Mouse (Mus musculus) ovary, postnatal 14 days (tissue): Measurements from ENCODE around the gene Asic3.
A peak's percentile ranks its signal among the peaks of the same experiment; 100 is the strongest.

Source experiments
- DNase-seq: peaks from one replicate; pipeline ENCODE4 v3.0.0; 2022; ENCODE audit warnings: low spot score

The Asic3 gene

DNA sequence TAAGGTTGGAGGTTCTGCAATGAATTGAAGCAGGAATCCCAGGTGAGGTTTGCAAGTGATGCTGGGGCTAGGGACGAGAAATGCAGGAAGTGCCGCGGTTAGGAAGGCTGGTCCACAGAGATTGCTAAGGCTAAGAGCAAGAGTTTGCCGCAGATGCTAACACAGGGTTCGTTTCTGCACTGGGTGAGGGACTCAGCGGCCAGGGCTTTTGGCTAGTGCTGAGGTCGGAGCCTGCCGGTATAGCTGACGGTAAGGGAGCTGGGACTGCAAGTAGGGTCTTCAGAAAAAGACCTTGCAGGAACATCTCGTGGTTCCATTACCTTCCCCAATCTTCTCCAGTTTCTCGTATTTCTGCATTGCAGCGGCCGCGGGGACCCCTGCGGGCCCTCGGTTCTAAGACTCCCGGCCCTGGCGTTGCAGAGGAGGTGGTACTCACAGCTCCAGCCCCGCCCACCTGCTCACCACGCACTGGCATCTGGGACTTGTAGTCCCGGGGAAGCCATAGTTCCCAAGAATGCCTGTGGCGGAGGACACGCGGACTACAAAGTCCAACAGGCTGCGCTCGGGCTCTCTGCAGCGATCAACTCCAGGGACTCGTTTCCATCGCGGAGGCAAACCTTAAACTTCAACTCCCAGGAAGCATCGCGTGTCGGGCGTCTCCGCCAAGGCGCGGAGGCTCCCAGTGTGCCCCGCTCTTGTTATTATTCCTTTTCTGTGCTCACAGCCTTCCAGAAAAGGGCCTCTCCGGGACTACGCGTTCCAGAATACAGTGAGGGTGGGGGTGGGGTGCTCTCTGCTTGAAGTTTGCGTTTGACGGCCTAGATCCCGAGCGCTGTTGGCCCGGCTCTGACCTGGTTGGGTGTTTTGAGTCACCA is 10.2 kb downstream of the Asic3 start, which contains the start of the genes Cdk5 and Slc4a2:
Gene Cdk5, minus strand, starts transcription at position 402 of the 875 bp plus-strand sequence.
Gene Slc4a2, plus strand, starts transcription at position 709 of the 875 bp plus-strand sequence.
- peak; percentile 92 for DNase-seq

DNA sequence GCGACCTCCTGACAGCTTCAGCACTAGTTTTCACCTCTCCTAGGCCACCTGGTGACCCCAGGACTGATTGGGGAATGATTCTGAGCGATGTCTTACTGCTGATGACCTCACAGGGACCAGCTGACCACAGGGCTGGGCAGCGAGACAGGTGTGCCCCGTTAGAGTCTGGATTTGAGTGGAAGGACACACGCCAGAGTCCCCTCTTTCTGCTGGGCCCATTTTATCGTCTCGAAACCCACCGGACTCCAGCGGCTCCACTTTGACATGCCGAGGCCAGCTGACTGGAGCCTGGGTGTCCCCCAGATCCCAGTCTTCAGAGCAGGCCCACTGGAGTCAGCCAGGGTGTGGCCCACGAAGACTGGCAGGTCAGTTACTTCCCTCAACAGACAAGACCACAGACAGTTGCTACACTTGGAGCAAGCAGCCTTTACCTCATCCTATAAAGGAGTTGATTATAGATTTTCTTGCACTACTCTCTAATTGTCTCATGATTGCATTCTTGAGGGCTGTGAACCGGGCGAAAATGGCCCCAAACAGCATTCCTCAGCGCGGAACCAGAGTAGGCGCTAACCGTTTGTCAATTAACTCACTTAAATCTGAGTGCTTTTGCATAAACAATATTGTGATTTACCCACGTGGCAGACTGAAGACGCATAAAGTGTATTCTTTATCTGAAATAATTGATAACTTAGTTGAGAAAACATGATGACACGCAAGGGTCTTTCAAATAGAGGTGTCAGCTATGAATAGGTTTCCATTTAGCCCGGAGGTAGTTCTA is 11.0 kb downstream of the Asic3 start:
- no peak for DNase-seq

DNA sequence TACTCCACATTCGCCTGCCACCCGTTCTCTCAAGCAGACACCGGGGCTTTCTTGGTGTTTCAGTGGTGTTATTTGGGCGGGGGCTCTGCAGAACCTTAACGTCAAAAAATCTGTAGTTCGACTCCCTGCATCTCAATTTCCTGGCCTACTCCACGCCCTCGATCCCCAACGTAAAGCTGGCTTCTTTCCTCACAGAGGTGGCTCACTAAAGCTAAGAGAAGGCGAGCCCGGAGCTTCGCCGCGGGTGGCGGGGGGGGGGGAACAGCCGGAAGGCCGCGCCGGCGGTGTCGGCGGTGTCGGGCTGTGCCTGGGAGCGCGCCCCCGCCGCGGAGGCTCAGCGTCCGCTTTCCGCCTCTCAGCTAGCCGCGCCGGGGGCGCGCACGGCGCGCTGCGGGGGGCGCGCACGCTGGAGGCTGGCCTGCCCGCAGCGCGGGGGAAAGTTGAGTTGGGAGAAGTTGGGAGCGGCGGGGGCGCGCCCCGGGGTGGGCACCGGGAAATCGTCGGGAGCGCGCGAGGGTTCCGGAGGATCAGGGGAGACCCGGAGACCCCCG is 11.7 kb downstream of the Asic3 start:
- peak; percentile 72 for DNase-seq

DNA sequence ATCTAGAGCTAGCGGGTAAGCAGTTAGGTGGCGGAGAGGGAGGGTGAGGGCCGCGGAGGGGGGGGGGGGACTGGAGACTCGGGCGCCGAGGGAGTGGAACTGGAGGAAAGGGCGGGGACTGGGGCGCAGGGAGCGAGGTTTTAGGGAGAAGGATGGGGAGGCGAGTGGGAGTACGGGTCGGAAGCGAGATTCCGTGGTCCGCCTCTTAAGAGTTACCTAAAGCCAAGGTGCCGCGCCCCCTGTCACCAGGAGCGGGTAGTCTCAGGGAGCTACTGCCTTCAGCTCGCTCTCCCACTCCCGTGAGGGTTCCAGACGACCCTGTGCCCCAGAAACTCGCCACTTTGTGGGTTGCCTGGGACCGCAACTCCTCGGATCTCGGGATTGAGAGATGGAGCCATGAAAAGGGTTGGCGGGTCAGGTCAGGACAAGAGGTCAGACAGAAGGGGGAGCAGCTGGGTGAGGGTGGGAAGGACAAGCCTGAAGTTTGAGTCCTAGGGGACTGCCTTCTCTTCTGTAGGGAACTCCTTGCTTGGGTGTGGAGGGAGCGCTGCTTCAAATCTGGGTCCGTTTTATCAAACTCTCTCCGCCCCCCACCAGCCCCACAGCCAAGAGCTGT is 12.3 kb downstream of the Asic3 start:
- DNase-seq = no peak

DNA sequence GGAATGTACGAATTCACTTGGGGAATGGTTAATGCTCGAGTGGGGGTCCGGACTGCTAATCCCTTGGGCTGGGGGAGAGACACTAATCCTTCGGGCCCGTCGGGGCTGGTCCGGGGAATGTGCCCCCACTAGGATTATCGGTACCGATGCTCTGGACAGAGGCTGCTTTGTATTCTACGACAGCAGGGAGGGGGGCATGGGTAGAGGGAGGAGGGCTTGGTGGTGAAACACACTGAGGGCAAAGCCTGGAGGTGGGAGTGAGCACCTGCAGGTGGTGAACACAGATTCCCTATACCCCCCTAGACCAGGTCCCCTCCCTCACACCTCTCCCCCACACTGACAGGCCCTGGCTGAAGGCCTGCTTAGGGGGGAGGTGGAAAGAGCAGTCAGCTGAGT is 12.8 kb downstream of the Asic3 start:
- DNase-seq = no peak

DNA sequence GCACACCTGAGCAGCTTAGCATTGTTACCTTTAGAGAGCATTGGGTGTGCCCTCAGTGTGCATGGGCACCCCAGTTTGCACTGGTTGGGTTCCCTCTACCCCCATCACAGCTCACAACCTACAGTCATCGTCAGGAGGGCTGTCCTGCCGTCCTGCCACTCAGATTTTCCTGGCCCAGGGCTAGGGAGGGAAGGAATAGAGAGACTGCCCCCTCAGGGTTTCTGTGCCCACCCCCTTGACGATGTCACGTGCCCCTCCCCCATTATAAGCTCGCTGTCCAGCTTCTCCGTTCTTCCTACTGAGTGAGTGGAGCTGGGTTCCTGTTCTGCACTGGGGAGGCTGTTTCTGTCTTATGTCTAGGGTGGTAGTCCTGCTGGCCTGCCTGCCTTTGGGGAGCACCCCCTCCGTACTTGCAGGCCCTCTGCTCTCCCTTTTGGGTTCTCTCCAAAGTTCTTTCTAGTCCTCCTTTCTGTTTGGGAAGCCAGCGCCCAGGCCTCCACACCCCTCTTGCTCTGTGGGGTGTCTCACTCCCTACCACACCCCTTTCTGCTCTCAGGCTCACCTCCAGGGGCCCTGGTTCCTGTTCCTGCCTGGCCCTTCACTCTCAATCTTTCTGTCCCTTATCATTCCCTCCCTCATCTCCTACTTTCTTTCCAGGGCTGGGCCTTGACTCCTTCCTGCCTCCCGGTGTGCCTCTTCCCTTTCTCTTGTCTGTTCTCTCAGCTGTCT is 13.5 kb downstream of the Asic3 start:
- no peak for DNase-seq

DNA sequence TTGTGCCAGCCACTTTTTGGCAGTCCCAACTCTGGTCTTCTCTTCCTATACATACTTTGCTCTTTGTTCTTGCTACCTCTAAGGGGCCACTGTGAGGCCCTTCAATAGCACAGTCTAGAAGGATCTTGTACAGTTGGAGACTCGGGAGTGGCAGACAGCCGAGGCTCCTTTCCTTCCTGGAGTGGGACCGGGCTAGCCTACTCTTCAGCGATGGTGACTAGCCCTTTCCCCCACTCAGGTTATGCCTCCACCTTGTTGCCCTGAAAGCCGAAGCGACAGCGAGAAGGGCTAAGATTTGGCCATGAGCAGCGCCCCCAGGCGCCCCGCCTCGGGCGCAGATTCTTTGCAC is 14.1 kb downstream of the Asic3 start:
- DNase-seq = no peak

DNA sequence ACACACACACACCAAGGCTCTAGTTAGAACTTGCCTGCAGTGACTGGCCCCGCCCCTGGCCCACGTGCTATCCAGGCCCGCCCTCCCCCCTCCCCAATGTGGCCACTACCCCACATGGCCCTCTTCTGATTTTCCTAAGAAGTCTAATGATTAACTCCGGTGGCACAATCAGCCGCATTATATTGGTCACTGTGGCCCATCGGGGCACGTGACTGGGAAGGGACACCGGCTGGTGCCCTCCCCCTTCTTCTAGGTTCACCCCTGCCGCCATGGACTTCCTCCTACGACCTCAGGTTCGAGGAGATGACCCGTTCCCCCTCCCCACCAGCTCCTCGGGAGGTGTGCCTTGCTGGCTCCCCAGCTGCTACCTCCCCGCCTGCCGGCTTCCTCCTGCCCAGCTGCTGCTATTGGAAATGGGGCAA is 14.8 kb downstream of the Asic3 start:
- DNase-seq = no peak

DNA sequence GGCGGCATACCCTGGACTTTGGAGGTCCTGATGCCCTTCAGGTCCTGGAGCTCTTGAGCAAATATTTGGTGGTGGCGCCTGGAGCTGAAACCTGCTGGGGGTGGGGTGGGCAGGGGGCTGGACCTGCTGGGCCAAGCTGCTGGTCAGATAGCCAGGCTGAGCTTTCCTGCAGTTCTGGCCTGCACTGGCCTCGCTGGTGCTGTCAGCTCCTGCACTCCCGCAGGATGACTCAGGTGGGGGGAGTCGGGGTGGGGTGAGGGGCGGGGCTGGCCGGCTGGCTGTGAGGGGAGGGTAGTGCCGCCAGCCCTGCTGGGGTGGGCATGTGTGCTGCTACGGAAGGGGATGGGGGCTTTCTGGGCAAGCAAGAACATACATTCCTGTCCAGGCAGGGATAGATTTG is 15.4 kb downstream of the Asic3 start:
- DNase-seq = no peak

DNA sequence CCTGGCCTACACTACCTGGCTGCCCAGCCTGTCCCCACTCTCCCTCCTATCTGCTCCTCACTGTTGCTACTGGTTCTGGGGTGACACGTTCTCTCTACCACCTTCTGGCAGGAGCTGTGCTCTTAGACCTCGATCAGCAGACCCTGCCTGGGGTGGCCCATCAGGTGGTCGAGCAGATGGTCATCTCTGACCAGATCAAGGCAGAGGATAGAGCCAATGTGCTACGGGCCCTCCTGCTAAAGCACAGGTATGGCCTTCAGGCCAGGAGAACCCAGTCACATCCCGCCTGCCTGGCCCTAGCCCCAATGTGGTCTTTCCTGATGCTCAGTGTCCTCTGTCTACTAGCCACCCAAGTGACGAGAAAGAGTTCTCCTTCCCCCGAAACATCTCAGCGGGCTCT is 20.8 kb downstream of the Asic3 start:
- DNase-seq = no peak

DNA sequence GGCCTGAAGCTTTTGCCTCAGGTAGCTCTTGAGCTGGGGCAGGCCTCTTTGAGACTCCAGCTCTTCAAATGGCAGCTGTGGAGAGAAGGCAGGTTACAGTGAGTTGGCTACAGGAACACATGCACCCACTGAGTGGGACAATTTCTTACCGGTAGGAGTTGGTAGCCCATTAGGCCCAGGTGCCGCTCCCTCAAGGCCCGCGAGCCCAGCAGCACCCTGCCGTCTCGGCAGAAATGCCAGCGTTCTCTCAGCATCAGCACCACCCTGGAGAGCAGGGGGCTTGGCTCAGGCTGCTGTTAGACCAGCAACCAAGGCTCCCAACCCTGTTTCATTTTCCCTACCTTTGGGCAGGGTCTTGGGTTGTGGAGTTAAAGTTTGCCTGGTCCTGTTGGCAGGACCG is 28.0 kb downstream of the Asic3 start:
- no peak for DNase-seq

DNA sequence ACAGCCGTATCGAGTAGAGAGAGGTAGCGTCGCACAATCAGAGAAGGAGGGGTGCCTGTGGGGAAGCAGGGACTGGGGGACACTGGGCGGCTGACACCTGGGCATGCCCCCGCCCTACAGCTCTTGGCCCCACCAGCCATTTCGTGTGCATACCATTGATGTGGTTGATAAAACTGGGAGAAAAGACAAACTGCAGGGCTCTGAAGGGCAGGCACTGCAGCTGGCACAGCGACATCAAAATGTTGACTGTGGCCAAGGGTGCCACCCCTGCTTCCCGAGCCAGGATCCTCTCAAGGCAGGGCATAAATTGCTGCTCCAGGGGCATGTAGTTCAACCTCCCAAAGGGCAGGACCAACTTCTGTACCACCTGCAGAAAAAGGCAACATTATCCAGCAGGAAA is 28.8 kb downstream of the Asic3 start:
- DNase-seq = no peak

DNA sequence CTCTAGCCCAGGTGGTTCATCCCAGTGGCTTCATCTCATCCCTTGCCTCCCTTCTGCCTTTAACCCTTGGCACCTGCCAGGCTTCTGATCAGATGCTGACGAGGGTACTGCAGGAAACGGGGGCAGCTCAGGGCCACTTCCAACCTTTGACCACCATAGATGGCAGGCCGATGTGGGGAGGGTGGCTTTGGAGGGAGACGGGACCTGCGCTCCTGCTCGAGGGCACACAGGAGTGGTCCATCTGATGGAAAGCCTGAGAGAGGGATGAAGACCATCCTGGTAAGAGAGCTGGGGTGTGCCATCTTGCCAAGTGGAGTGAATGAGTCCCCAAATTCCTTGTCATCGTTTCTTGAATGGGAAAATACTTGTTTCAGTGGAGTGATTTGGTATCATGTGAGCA is 30.0 kb downstream of the Asic3 start:
- DNase-seq = no peak

DNA sequence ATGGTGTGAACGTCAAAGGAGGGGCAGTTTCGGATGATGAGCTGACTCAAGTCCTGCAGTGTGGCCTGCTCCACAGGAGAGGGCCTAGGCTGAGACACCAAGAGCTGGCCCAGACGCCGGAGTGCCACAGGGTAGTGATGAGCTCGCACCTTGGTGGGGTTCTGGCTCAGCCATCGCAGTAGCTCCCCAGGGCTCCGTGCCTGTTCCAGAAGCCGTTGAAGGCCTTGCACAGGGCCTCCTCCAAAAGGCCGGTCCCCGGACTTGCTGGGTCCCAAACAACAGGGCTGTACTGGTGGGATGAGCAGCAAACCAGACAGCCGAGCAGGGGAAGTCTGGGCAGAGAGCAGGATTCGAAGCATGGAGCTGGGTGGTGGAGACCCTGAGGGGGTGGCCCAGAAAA is 30.7 kb downstream of the Asic3 start:
- DNase-seq = no peak

DNA sequence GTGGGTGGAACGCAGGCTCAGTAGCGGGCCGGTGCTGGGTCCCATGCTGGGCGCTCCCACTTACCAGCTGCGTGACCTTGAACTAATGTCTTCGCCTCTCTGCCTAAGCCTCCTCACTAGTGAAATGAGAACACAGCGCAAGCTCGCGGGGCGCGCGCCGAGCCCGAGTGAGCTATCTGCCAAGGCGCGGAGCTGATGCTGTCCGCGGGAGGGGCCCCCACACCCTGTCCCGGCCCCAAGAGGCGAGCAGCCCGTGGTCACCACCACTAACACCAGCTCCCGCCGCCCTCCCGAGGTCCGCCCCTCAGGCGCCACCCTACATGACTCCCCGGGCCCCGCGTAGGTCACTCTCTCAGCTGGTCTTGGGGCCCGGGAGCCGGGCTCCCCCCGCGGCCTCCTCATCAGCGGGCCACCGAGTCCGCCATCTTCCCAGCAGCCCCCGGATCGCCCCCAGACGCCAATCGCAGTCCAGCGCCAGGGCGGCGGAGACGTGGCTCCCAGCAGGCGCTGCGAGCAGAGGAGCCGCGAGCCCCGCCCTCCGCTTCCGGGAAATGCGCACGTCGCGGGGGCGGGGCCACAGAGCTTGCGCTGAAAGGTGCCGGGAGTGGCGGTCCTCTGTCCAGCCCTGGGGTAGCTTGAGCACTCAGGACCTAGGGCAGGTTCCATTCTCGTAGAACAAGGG is 31.7 kb downstream of the Asic3 start, which contains the start of gene Fastk:
Gene Fastk, minus strand, starts transcription at position 542 of the 682 bp plus-strand sequence.
- peak; percentile 83 for DNase-seq

DNA sequence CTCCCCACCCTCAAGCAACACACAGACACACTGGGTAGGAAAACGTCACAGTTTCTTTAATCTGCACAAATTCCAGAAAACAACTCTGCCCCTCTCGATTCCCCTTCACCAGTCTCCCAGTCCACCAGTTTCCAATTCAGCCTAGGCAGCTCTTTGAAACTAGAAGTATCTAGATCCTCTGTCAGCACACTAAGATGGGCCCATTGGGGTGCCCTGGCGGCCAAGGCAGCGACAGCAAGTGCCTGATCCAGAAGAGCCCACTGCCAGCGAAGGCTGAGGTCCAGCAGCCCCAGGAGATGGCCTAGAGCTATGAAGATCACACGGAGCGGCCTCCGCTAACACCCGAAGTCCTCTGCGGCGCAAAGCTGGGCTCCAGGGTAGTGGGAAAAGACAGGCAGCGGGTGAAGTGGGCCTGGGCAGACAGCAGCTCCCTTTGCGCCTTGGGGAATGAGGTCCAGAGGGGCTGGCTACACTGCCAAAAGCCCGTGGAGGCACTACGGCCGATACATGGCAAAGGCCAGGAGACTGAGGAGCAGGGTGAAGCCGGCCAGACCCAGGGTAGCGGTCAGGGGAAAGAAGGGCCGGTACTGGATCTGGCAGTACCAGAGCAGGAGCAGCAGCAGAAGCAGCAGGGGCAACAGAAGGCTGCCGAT is 32.4 kb downstream of the Asic3 start:
- no peak for DNase-seq

DNA sequence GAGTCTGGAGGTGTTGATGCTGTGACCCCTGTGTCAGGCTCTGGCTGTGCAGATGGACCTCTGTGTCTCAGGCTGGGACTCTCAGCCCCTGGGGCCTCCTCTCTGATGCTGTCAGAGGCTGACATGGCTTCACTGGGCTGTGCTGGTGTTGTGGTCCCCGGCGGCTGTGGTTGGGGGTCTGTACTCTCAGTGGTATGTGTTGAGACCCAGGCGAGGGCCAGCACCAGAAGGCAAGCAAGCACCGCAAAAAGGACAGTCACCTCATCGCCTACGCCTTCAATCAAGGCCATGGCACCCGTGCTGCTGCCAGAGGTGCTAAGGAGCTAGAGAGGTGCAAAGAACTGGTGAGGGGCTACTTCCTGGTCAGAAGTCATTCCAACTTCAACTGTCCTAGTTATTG is 33.4 kb downstream of the Asic3 start:
- DNase-seq = no peak

DNA sequence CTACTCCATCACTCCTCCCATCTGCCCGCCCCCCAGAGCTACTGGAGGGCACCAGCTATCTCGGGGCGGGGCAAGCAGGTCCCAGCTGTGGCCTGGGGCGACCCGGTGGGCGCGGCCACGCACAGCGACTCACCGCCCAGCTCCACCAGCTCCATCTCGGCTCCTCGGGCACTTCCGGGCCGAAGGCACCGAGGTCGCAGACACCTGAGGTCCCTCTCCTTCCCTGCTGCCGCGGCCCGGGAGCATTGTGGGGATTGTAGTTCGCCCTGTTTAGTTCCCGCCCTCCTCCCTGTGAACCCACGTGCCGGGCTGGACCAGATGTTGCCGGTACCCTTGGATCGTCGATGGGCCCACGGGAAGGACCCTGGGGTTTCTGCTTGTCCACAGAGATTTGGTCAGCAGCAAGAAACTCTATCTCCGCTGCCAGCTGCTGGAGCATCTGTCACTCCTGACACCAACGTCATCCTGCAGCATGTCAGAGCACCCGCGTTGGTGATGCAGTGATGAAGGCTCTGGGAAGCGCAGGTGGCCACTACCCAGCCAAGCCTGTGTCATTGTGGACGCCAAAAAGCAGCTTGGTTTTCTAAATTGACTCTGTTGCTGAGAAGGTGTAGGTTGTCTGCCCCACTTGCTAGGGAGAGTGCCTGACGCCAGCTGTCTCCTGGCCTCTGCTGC is 34.6 kb downstream of the Asic3 start, which contains the start of gene Tmub1:
Gene Tmub1, minus strand, starts transcription at position 231 of the 675 bp plus-strand sequence.
- DNase-seq = peak; percentile 75

DNA sequence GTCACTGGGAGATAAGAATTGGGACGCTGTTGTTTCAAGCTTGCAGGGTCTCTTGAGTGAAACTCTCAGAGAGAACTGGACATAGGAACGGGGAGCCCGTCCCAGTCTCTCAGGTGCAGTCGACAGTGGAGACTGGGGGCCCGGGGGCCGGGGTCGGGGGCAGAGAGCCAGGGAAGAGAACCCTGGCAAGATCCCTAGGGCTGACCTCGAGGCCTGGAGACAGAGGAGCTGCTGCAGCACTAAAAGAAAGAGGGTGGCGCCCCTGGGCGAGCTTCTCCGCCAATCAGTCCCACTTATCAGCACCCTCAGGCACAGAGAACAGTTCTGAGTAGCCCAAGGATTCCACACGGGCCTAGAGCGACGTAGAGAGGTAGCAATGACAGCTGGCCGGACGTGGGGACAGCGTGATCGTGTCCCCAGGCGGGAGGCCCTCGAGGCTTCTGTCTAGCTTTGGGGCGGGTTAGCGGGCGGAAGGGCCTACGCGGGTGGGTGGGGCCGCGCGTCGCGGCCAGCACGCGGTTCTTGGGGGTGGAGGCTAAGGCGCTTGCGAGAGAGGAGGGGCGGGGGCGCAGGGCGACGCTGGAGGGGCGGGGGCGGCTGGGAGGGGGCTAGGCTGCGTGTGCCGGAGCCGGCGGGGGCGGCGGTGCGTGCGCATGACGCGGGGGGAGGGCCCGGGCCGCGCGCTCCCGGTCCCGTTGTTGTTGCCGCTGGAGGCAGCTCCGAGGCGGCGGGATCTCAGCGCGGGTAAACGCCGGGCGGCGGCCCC is 38.3 kb downstream of the Asic3 start:
- peak; percentile 73 for DNase-seq
